Mouse (Mus musculus) T-helper 1 cell (primary cell): Measurements from ENCODE around the gene Utp15.

Source experiments
- in situ Hi-C: fragments of 300-600 bp; cut with MboI, MseI; formaldehyde crosslinking; loops from one replicate; pipeline ENCODE4 v1.15.1; 2025; ENCODE audit warnings: high pct_unique_total_duplicates

Gene Utp15

GRCm38 (mm10) chr13:98262636-98263457 is at the start of gene Utp15, which contains the start of gene Ankra2:
TSS of gene Utp15 (minus strand) at chr13:98263041.
TSS of gene Ankra2 (plus strand) at chr13:98263074.
- in situ Hi-C loops = loop anchor here (5.0 to 25.0 kb wide), 4 partner anchors 39 to 1824 kb away; partner anchors contain the start of genes Mccc2, Mrps27 and Ptcd2

GRCm38 (mm10) chr13:98311597-98311996 is 48.8 kb upstream of the Utp15 start:
- in situ Hi-C loops = no loop called here

GRCm38 (mm10) chr13:98308724-98309123 is 45.9 kb upstream of the Utp15 start:
- in situ Hi-C loops = no loop called here

GRCm38 (mm10) chr13:98308004-98308403 is 45.2 kb upstream of the Utp15 start:
- in situ Hi-C loops = no loop called here

GRCm38 (mm10) chr13:98306852-98307475 is 44.1 kb upstream of the Utp15 start:
- in situ Hi-C loops = no loop called here

GRCm38 (mm10) chr13:98306393-98306792 is 43.6 kb upstream of the Utp15 start:
- in situ Hi-C loops = no loop called here

GRCm38 (mm10) chr13:98305257-98305656 is 42.4 kb upstream of the Utp15 start:
- in situ Hi-C loops = no loop called here

GRCm38 (mm10) chr13:98298833-98299758 is 36.3 kb upstream of the Utp15 start:
- in situ Hi-C loops = no loop called here

GRCm38 (mm10) chr13:98297883-98298482 is 35.1 kb upstream of the Utp15 start:
- in situ Hi-C loops = no loop called here

GRCm38 (mm10) chr13:98296072-98296471 is 33.2 kb upstream of the Utp15 start:
- in situ Hi-C loops = no loop called here

- in situ Hi-C loops = no loop called here
Observed at GRCm38 (mm10) chr13:98291712-98292111, 28.9 kb upstream of the Utp15 start.

GRCm38 (mm10) chr13:98290719-98291118 is 27.9 kb upstream of the Utp15 start:
- in situ Hi-C loops = no loop called here

- in situ Hi-C loops = no loop called here
Observed at GRCm38 (mm10) chr13:98280990-98281650, 18.3 kb upstream of the Utp15 start.

GRCm38 (mm10) chr13:98279686-98280085 is 16.8 kb upstream of the Utp15 start, which contains the start of gene Gm21976:
TSS of gene Gm21976 (plus strand) at chr13:98279887.
- in situ Hi-C loops = no loop called here

- in situ Hi-C loops = no loop called here
Observed at GRCm38 (mm10) chr13:98277501-98277900, 14.7 kb upstream of the Utp15 start.

GRCm38 (mm10) chr13:98276253-98276652 is 13.4 kb upstream of the Utp15 start:
- in situ Hi-C loops = no loop called here

- in situ Hi-C loops = no loop called here
Observed at GRCm38 (mm10) chr13:98275646-98276045, 12.8 kb upstream of the Utp15 start.

GRCm38 (mm10) chr13:98274023-98274422 is 11.2 kb upstream of the Utp15 start:
- in situ Hi-C loops = loop anchor here (25.0 kb wide), 2 partner anchors 1063 to 1813 kb away; partner anchors contain the start of genes Mrps27 and Ptcd2

GRCm38 (mm10) chr13:98264111-98264510 is 1.3 kb upstream of the Utp15 start:
- in situ Hi-C loops = loop anchor here (5.0 to 25.0 kb wide), 4 partner anchors 38 to 1823 kb away; partner anchors contain the start of genes Mccc2, Mrps27 and Ptcd2

GRCm38 (mm10) chr13:98263458-98263987 is 682 bp upstream of the Utp15 start:
- in situ Hi-C loops = loop anchor here (5.0 to 25.0 kb wide), 4 partner anchors 39 to 1824 kb away; partner anchors contain the start of genes Mccc2, Mrps27 and Ptcd2
